Mouse (Mus musculus): ENCODE measurements around the gene Gm48551.

Gm48551 gene

GRCm38 (mm10) chr10:81429605-81430061 is 45.4 kb downstream of the Gm48551 start:
- peak in 1 of 2 experiments; percentile 70 for DNase-seq (ENCODE audit: low spot score in 2 of 2)

GRCm38 (mm10) chr10:81430141-81430830 is 46.0 kb downstream of the Gm48551 start:
- peak; percentile 65 to 78 for DNase-seq (ENCODE audit: low spot score in 2 of 2)

GRCm38 (mm10) chr10:81430831-81431525 is 46.7 kb downstream of the Gm48551 start:
- peak; percentile 56 to 66 for DNase-seq (ENCODE audit: low spot score in 2 of 2)

GRCm38 (mm10) chr10:81431526-81432168 is 47.4 kb downstream of the Gm48551 start:
- DNase-seq (ENCODE audit: low spot score in 2 of 2) = no peak

- no peak for DNase-seq (ENCODE audit: low spot score in 2 of 2)
These were observed 48.1 kb downstream of the Gm48551 start for GRCm38 (mm10) chr10:81432169-81432867.

- peak; percentile 92 to 96 for DNase-seq (ENCODE audit: low spot score in 2 of 2)
These were observed 48.6 kb downstream of the Gm48551 start for GRCm38 (mm10) chr10:81432868-81433262.

GRCm38 (mm10) chr10:81433541-81434289 is 49.4 kb downstream of the Gm48551 start:
- no peak for DNase-seq (ENCODE audit: low spot score in 2 of 2)

- no peak for DNase-seq (ENCODE audit: low spot score in 2 of 2)
These were observed 50.3 kb downstream of the Gm48551 start for GRCm38 (mm10) chr10:81434361-81435263.

- peak; percentile 67 to 72 for DNase-seq (ENCODE audit: low spot score in 2 of 2)
These were observed 51.2 kb downstream of the Gm48551 start for GRCm38 (mm10) chr10:81435436-81435835.

GRCm38 (mm10) chr10:81441019-81441418 is 56.8 kb downstream of the Gm48551 start:
- DNase-seq (ENCODE audit: low spot score in 2 of 2) = no peak
